Comparison of ENCODE assay signal across 7 mouse cellular contexts in the genomic region with DNA sequence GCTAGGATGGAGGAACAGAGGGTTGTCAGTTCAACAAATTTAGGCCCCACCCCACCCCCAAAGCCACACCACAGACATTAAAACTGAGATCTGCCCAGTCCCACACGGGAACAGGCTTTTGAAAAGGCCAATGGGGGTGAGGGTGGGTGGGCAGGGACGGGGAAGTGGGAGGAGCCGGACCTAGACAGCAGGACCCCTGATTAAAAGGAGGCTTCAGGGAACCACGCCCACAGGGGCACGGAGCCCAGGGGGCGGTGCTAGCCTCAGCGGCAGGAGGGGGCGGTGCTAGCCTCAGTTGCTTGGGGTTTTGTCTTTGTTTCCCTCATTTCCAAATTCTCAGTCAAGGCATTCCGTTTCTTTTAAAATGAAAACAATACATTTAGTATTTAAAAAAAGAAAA. TPM values are rescaled to one million over a fixed set of nuclear protein-coding genes. Genes with fewer than 3 reads are reported as not detected.
DNase-seq lines count a peak whose midpoint lies in the region; ATAC-seq and TF ChIP-seq lines count a peak whose summit lies in the region.

No protein-coding gene starts in this region.

- H3K4me2 ChIP-seq in lung, postnatal 0 days (replicated peaks; ENCODE audit: low read depth, low read length) = no peak overlapping the region
- peak overlapping the region; percentile 27 for H3K4me2 ChIP-seq in limb, embryonic 12.5 days
- H3K4me2 ChIP-seq in stomach, embryonic 14.5 days (replicated peaks; ENCODE audit: low read depth, low read length) = 0 out of 2 replicates have a peak overlapping the region, but pooled peaks have one; percentile 12

- H3K4me1 ChIP-seq in lung, postnatal 0 days (ENCODE audit: insufficient read depth, low read depth, low read length) = peaks cover 3% of the 10 kb centered on the region; the same call in 1 of the 2 replicates
- peaks cover 96% of the 10 kb centered on the region for H3K4me1 ChIP-seq in forebrain, embryonic 10.5 days
- H3K4me1 ChIP-seq in limb, embryonic 12.5 days (replicated peaks) = peaks cover 64% of the 10 kb centered on the region
- peaks cover 20% of the 10 kb centered on the region for H3K4me1 ChIP-seq in stomach, embryonic 14.5 days (ENCODE audit: control insufficient read depth, insufficient read depth, low read length)

- no peak overlapping the region for H3K27ac ChIP-seq in lung, postnatal 0 days (ENCODE audit: low read length)
- H3K27ac ChIP-seq in forebrain, embryonic 10.5 days = peak overlapping the region; percentile 79
- H3K27ac ChIP-seq in limb, embryonic 12.5 days = peak overlapping the region; percentile 45; the same call in 1 of the 2 replicates
- H3K27ac ChIP-seq in stomach, embryonic 14.5 days (ENCODE audit: low read length) = no peak overlapping the region

- 17% methylated on average over 9 of the region's 9 CpGs for WGBS in lung, postnatal 0 days
- 3% methylated on average over 9 of the region's 9 CpGs for WGBS in forebrain, embryonic 10.5 days
- 11% methylated on average over 9 of the region's 9 CpGs for WGBS in limb, embryonic 12.5 days
- WGBS in stomach, embryonic 14.5 days = 12% methylated on average over 9 of the region's 9 CpGs

- no peak for TF ChIP-seq CTCF in lung, postnatal 0 days (IDR thresholded peaks at IDR 0.05)

- no peaks in the 10 kb centered on the region for H3K9me3 ChIP-seq in lung, postnatal 0 days (ENCODE audit: low read length)
- no peaks in the 10 kb centered on the region for H3K9me3 ChIP-seq in forebrain, embryonic 10.5 days
- H3K9me3 ChIP-seq in limb, embryonic 12.5 days = no peaks in the 10 kb centered on the region
- H3K9me3 ChIP-seq in stomach, embryonic 14.5 days (ENCODE audit: control insufficient read depth, low read depth, low read length) = no peaks in the 10 kb centered on the region

- H3K9ac ChIP-seq in lung, postnatal 0 days (replicated peaks; ENCODE audit: low read depth) = no peak overlapping the region
- H3K9ac ChIP-seq in limb, embryonic 12.5 days (replicated peaks) = no peak overlapping the region
- H3K9ac ChIP-seq in stomach, embryonic 14.5 days (replicated peaks; ENCODE audit: low read depth, low read length) = no peak overlapping the region

- no peak for ATAC-seq in lung, postnatal 0 days
- no peak for ATAC-seq in limb, embryonic 12.5 days (ENCODE audit: insufficient number of reproducible peaks, insufficient read depth, low FRiP score, low TSS enrichment, low read depth)
- peak; percentile 12; the same call in 1 of the 2 replicates for ATAC-seq in stomach, embryonic 14.5 days (ENCODE audit: insufficient number of reproducible peaks, insufficient read depth, low FRiP score, low read depth)

- no peak for TF ChIP-seq EP300 in lung, postnatal 0 days (IDR thresholded peaks at IDR 0.05)

- DNase-seq in lung, postnatal 10 days = peak; percentile 59
- no peak for DNase-seq in lung, postnatal 0 days (ENCODE audit: low spot score)
- peak; percentile 75 for DNase-seq in forebrain, embryonic 10.5 days (ENCODE audit: extremely low spot score, low spot score)
- no peak for DNase-seq in frontal cortex, postnatal 14 days (ENCODE audit: low spot score in 2 of 2)
- no peak for DNase-seq in natural killer cell, adult 2 months (ENCODE audit: low spot score in 2 of 2)

- no peaks in the 10 kb centered on the region for H3K27me3 ChIP-seq in lung, postnatal 0 days (replicated peaks; ENCODE audit: insufficient read depth, low read length)
- no peaks in the 10 kb centered on the region for H3K27me3 ChIP-seq in forebrain, embryonic 10.5 days (ENCODE audit: poor library complexity, severe bottlenecking)
- H3K27me3 ChIP-seq in limb, embryonic 12.5 days = no peaks in the 10 kb centered on the region
- H3K27me3 ChIP-seq in stomach, embryonic 14.5 days (ENCODE audit: control insufficient read depth, insufficient read depth, low read length) = no peaks in the 10 kb centered on the region

- no peak overlapping the region for H3K4me3 ChIP-seq in lung, postnatal 0 days (ENCODE audit: low read depth, low read length)
- H3K4me3 ChIP-seq in forebrain, embryonic 10.5 days = peak overlapping the region; percentile 24; the same call in 1 of the 2 replicates
- H3K4me3 ChIP-seq in limb, embryonic 12.5 days (replicated peaks) = no peak overlapping the region
- H3K4me3 ChIP-seq in stomach, embryonic 14.5 days (ENCODE audit: low read depth, low read length) = no peak overlapping the region

- no peaks in the 10 kb centered on the region for H3K36me3 ChIP-seq in lung, postnatal 0 days (ENCODE audit: insufficient read depth, low read length)
- H3K36me3 ChIP-seq in forebrain, embryonic 10.5 days (replicated peaks) = peaks cover 59% of the 10 kb centered on the region
- H3K36me3 ChIP-seq in limb, embryonic 12.5 days = peaks cover 59% of the 10 kb centered on the region
- H3K36me3 ChIP-seq in stomach, embryonic 14.5 days (ENCODE audit: control insufficient read depth, insufficient read depth, low read length) = peaks cover 6% of the 10 kb centered on the region; the same call in 1 of the 2 replicates

RNA-seq across cellular contexts. Expression of gene Zfp362, which starts 10.2 kb away (rescaled TPM):
- 21.6 and 23.8 TPM in 2 replicates for polyA plus RNA-seq in lung, postnatal 0 days (2015; fragmentation: Nextera tagmentation; extraction: Ambion mirVana)
- 37.1 and 37.3 TPM in 2 replicates for polyA plus RNA-seq in forebrain, embryonic 10.5 days (2016; fragmentation: Nextera tagmentation; extraction: Ambion mirVana)
- polyA plus RNA-seq in limb, embryonic 12.5 days (2016; fragmentation: Nextera tagmentation; extraction: Ambion mirVana) = 47.6 and 52.1 TPM in 2 replicates
- 31.2 and 32.3 TPM in 2 replicates for polyA plus RNA-seq in stomach, embryonic 14.5 days (2014; fragmentation: Nextera tagmentation; extraction: Ambion mirVana)

RNA-seq across cellular contexts. Expression of gene A3galt2, which starts 40.4 kb away (rescaled TPM):
- polyA plus RNA-seq in lung, postnatal 0 days (2015; fragmentation: Nextera tagmentation; extraction: Ambion mirVana) = 0.04 and 0.08 TPM in 2 replicates
- polyA plus RNA-seq in forebrain, embryonic 10.5 days (2016; fragmentation: Nextera tagmentation; extraction: Ambion mirVana) = 0.07 and 0.17 TPM in 2 replicates
- polyA plus RNA-seq in limb, embryonic 12.5 days (2016; fragmentation: Nextera tagmentation; extraction: Ambion mirVana) = 0.18 and 0.32 TPM in 2 replicates
- polyA plus RNA-seq in stomach, embryonic 14.5 days (2014; fragmentation: Nextera tagmentation; extraction: Ambion mirVana) = 0.20 and 0.27 TPM in 2 replicates

Comparison
In these comparisons a context has a peak if more than half of its experiments do, and no peak if none do; other contexts are left out.
1. DNase-seq: peak in lung, postnatal 10 days (single experiment) and forebrain, embryonic 10.5 days (single experiment); none in lung, postnatal 0 days (single experiment), frontal cortex, postnatal 14 days (0 of 2) and natural killer cell, adult 2 months (0 of 2).
2. H3K27ac ChIP-seq: peak in forebrain, embryonic 10.5 days (single experiment) and limb, embryonic 12.5 days (single experiment); none in lung, postnatal 0 days (single experiment) and stomach, embryonic 14.5 days (single experiment).